Mouse (Mus musculus) CD8-positive naive resting alpha-beta T cell, adult 2 months (primary cell): ENCODE data around the gene Ssrp1.

Experiments used
- DNase-seq, 2 experiments: peaks; one replicate each; pipeline ENCODE4 v3.0.0; 2022; ENCODE audit warnings: low read depth in 2 of 2, low spot score in 2 of 2

Ssrp1 gene

DNA sequence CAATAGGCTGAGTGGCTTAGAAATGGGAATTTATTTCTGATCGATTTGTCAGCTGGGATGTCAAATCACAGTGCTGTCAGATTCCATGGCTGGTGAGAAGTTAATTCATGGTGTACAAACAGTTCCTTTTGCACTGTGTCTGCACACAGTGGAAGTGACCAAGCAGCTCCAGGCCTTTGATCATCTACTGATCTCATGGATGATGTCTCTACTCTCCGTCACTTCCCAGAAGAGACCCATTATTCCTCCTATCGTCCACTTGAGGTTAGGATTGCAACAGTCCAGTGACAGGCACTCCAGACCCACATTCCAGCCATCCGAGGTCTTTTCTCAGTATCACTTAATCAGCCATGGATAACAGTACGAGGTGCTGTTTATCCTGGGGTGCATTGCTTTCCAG lies 36.7 kb downstream of the Ssrp1 start:
- no peak for DNase-seq

GRCm38 (mm10) chr2:85088716-85089646 lies 51.9 kb downstream of the Ssrp1 start:
- no peak for DNase-seq

- no peak for DNase-seq
These were observed 54.3 kb downstream of the Ssrp1 start for GRCm38 (mm10) chr2:85091325-85091724.

DNA sequence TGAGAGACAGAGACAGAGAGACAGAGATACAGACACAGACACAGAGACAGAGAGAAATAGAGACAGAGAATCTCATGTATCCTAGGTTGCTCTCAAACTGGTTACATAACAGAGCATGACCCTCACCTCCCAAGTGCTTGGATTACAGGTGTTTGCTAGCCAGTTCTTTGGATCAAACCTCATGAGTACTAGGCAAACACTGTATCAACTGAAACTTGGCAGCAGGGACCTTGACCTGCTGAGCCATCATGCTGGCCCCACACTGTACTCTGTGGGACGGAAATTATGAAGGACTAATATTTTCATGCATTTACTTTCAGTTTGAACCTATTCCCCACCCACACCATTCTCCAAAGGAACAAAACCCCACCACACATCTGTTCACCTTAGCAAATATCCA lies 56.3 kb downstream of the Ssrp1 start:
- no peak for DNase-seq

GRCm38 (mm10) chr2:85095906-85096305 lies 58.9 kb downstream of the Ssrp1 start:
- DNase-seq = no peak
